Mouse (Mus musculus) midbrain, embryonic 13.5 days (tissue): ENCODE results near the gene Lrrc56. TPM values are rescaled to one million over a fixed set of nuclear protein-coding genes. Genes with fewer than 3 reads are reported as not detected.
"Not testable (repeated sequence)": the region's sequence is repeated elsewhere in the genome, so short reads cannot be mapped to it uniquely, and the experiment has no call there.

Experiments
- ATAC-seq: fragments of 200-750 bp; cut with Nextera tagmentation; 2 replicates; pipeline ENCODE4 v1.8.0; 2017; ENCODE audit warnings: mild to moderate bottlenecking, moderate TSS enrichment, moderate library complexity
- H3K27ac ChIP-seq: fragments of 300-500 bp; sonication (generic); 2 replicates; pipeline ENCODE4 v1.5.1; 2015; ENCODE audit warnings: inconsistent platforms, mild to moderate bottlenecking, moderate library complexity
- H3K27me3 ChIP-seq: fragments of 300-500 bp; sonication (generic); 2 replicates; pipeline ENCODE4 v1.6.1; 2015; ENCODE audit warnings: mild to moderate bottlenecking, inconsistent platforms
- H3K36me3 ChIP-seq: fragments of 300-500 bp; sonication (generic); 2 replicates; pipeline ENCODE4 v1.6.1; 2015; ENCODE audit warnings: mild to moderate bottlenecking, inconsistent platforms
- H3K4me1 ChIP-seq: fragments of 300-500 bp; sonication (generic); replicated peaks from 2 replicates; pipeline ENCODE4 v1.6.1; 2015; ENCODE audit warnings: inconsistent platforms
- H3K4me2 ChIP-seq: fragments of 300-500 bp; sonication (generic); replicated peaks from 2 replicates; pipeline ENCODE4 v1.6.1; 2015; ENCODE audit warnings: moderate library complexity, mild to moderate bottlenecking, inconsistent platforms
- H3K4me3 ChIP-seq: fragments of 300-500 bp; sonication (generic); replicated peaks from 2 replicates; pipeline ENCODE4 v1.5.1; 2015; ENCODE audit warnings: mild to moderate bottlenecking, inconsistent platforms
- H3K9ac ChIP-seq: fragments of 300-500 bp; sonication (generic); replicated peaks from 2 replicates; pipeline ENCODE4 v1.6.1; 2015; ENCODE audit warnings: mild to moderate bottlenecking, inconsistent platforms
- H3K9me3 ChIP-seq: fragments of 300-500 bp; sonication (generic); 2 replicates; pipeline ENCODE4 v1.6.1; 2016; ENCODE audit warnings: mild to moderate bottlenecking, inconsistent platforms
- WGBS: fragments of 180-500 bp; shearing (Covaris S2); methylation state at CpG from one replicate; pipeline ENCODE4 v1.1.7; 2015; 5-methylcytosine and 5-hydroxymethylcytosine counted together
- polyA plus RNA-seq: library from polyadenylated mRNA; unstranded; fragments of >200 nt; fragmentation: Nextera tagmentation; extraction: Ambion mirVana; gene quantifications from 2 replicates; pipeline ENCODE4 v1.2.1, GENCODE M21; 2015

Gene Lrrc56
- polyA plus RNA-seq, 1 experiment from 2014 or later, result 13.9 TPM

DNA sequence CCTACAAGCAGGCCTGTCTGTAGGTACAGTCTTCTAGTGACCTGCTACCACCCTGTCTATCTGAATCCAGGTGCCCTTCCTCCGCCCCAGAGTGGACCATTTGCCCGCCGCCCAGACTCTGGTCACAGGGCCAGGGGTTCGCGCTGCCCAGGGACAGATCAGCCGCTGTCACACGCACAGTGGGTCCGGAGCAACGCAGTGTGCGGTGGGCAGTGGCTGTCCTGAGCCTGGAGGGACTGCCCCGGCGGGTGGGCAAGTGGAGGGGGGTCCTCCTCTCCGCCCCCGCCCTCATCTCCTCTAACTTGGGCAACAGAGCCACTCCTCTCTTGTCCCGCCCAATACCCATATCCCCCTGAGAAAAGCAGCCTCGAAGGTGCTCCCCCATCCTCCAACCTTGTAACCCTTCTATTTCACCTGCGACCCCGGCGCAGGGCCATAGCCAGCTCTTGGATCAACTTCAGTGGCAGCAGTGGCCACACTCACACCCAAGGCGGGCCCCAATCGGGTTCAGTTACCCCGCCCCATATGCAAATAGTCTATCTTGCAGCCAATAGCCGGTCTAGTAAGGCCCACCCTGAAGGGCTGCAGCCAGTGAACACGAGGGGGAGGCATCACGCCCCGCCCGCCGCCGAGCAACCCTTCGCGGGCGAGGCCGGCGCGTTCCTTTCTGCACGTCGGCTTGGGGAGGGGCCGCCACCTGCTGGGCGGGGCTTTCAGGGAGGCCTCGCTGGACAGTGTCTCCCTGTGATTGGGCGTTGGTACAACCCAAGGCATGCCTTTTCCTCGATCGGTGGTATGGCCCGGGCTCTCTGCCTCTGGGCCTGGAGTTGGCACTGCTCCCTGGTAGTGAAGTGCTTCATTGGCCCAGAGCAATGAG lies 27.5 kb downstream of the Lrrc56 start:
- Histone ChIP-seq H3K36me3 (peaks cover 19% of the 10 kb centered on the region), H3K9me3 (no peaks in the 10 kb centered on the region), H3K9ac (peak overlapping the region; percentile 62), H3K4me2 (peak overlapping the region; percentile 71), H3K4me1 (peaks cover 36% of the 10 kb centered on the region), H3K4me3 (peak overlapping the region; percentile 44), H3K27me3 (no peaks in the 10 kb centered on the region), H3K27ac (peak overlapping the region; percentile 78)
- WGBS, result 2% methylated on average over 43 of the region's 44 CpGs
- ATAC-seq, result peak; percentile 98

DNA sequence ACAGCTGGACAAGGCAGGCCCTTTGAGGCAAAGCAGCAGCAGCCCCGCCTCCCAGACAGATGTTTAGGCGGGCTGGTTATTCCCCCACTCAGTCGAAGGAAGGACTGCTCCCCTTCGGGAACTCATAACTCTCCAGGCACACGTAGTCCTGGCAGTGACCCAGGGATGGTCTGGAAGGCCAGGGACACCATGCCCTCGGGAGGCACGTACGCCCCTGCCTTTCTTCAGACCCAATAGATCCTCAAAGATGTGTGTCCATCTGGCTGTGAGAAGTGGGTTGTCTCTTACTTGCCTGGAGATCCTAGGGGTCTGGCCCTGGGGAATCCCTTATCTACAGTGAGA lies 28.1 kb downstream of the Lrrc56 start:
- Histone ChIP-seq H3K4me2 (peak overlapping the region; percentile 71), H3K9ac (peak overlapping the region; percentile 54), H3K27me3 (no peaks in the 10 kb centered on the region), H3K27ac (peak overlapping the region; percentile 78), H3K4me3 (peak overlapping the region; percentile 44), H3K36me3 (peaks cover 19% of the 10 kb centered on the region), H3K9me3 (0 out of 2 replicates have a peak, but pooled peaks cover 2% of the 10 kb centered on the region), H3K4me1 (peaks cover 30% of the 10 kb centered on the region)
- WGBS, result 13% methylated on average over 8 of the region's 8 CpGs
- ATAC-seq, result no peak

DNA sequence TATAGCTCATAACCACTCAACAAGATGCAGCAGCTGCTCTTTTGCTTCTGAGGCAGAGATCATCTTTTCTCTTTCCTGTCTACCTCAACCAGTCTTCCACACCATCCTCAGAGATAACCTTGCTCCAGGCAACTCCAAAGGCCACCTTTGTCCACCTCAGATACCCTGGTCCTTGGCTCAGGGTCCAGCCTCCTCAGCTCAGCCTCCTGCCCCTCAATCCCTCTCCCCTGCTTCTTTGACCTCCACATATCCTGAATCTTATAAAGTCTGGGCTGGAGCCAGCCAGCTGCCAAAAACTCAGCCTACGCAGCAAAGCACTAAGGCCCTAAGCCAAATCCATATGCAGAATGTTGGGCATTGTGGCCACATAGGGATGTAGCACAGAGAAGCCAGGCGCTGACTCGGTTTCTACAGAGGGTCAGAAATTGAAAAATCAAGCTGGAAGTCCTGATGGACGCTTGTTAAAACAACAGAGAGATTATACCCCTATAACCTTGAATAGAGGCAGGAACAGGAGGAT lies 28.8 kb downstream of the Lrrc56 start:
- no peaks in the 10 kb centered on the region for H3K27me3 ChIP-seq
- H3K4me2 ChIP-seq, result peak overlapping the region; percentile 71
- ATAC-seq, result no peak
- H3K9ac ChIP-seq, result peak overlapping the region; percentile 54; the same call in 1 of the 2 replicates
- H3K9me3 ChIP-seq, result 0 out of 2 replicates have a peak, but pooled peaks cover 2% of the 10 kb centered on the region
- H3K27ac ChIP-seq, result peak overlapping the region; percentile 78; the same call in 1 of the 2 replicates
- H3K36me3 ChIP-seq, result peaks cover 13% of the 10 kb centered on the region
- 93% methylated on average over 4 of the region's 4 CpGs for WGBS
- peaks cover 25% of the 10 kb centered on the region for H3K4me1 ChIP-seq
- H3K4me3 ChIP-seq, result no peak overlapping the region

DNA sequence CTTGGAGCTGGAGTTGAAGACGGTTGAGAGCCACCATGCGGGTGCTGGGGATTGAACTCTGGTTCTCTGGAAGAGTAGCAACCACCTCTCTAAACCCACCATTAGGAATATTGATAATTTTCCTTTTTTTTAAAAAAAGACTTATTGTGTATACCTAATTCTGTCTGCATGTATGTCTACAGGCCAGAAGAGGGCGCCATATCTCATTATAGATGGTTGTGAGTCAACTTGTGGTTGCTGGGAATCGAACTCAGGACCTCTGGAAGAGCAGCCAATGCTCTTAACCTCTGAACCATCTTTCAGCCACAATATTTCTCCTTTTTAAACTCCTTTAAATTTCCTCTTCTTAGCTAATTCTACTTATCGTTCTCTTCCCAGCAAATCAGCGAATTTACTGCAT lies 32.6 kb downstream of the Lrrc56 start:
- Histone ChIP-seq H3K4me2 (no peak overlapping the region), H3K9me3 (0 out of 2 replicates have a peak, but pooled peaks cover 2% of the 10 kb centered on the region), H3K36me3 (peaks cover 10% of the 10 kb centered on the region), H3K27me3 (no peaks in the 10 kb centered on the region), H3K4me3 (no peak overlapping the region), H3K27ac (no peak overlapping the region), H3K9ac (no peak overlapping the region), H3K4me1 (peaks cover 34% of the 10 kb centered on the region)
- 85% methylated on average over 6 of the region's 6 CpGs for WGBS
- no peak for ATAC-seq

DNA sequence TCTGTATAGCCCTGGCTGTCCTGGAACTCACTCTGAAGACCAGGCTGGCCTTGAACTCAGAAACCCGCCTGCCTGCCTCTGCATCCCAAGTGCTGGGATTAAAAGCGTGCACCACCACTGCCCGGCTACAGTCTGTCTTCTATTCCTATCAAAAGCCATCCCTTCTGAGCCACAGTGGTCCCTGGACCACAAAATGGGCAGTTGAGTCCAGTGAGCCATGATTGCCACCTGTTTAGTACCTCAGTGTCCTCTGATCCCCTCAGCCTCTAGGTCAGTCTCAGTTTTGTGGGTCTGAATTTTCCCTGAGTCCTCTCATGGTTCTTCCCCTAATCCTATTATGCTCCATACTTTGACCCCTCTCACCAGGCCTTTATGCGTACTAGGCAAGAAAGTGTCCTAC lies 33.8 kb downstream of the Lrrc56 start:
- peak overlapping the region; percentile 71 for H3K4me2 ChIP-seq
- no peaks in the 10 kb centered on the region for H3K27me3 ChIP-seq
- H3K36me3 ChIP-seq, result peaks cover 23% of the 10 kb centered on the region
- no peak for ATAC-seq
- H3K4me1 ChIP-seq, result peaks cover 25% of the 10 kb centered on the region
- peak overlapping the region; percentile 99; the same call in 1 of the 2 replicates for H3K4me3 ChIP-seq
- 0 out of 2 replicates have a peak, but pooled peaks cover 2% of the 10 kb centered on the region for H3K9me3 ChIP-seq
- no peak overlapping the region for H3K9ac ChIP-seq
- H3K27ac ChIP-seq, result peak overlapping the region; percentile 89; the same call in 1 of the 2 replicates
- 76% methylated on average over 4 of the region's 4 CpGs for WGBS

DNA sequence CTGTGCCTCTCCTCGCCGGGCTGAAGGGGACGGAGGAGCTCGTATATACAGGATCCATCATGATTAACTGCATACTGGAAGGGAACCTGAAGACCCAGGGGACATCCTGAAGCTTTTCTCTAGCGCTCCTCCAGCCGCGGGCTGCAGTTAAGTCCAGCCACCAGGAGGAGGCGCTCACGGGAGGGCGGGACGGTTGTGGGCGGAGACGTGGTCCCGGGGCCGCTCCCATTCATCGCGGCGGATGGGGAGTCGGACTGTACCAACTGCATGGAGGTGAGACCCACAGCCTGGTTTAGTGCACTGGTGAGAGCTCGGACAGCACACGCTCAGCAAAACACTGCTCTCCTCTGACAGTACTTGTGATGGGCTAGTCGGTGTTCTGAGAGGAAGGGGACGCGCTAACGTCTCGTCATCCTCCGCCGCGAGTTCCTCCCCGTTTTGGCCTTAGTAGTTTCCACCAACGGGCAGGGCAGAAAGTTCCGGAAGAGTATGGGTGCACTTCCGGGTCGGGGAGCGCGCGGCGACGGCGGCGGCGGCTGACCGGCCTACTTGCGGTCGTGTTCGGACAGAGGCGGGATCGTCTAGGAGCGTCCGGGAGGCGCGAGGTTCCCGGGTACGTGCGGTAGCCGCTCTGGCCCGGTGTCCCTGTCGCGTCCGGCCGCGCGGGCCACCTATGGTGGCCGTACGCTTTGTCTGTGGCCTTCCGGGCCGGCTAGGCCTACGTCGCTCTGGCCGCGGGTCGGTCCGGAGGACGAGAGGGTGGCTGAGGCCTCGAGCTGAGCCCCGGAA lies 34.5 kb downstream of the Lrrc56 start, which contains the start of gene Phrf1:
Gene Phrf1, plus strand, starts transcription at position 506 of the 789 bp plus-strand sequence.
- Histone ChIP-seq H3K36me3 (peaks cover 29% of the 10 kb centered on the region), H3K27me3 (no peaks in the 10 kb centered on the region)
- WGBS, result under 1% methylated on average over 68 of the region's 76 CpGs

DNA sequence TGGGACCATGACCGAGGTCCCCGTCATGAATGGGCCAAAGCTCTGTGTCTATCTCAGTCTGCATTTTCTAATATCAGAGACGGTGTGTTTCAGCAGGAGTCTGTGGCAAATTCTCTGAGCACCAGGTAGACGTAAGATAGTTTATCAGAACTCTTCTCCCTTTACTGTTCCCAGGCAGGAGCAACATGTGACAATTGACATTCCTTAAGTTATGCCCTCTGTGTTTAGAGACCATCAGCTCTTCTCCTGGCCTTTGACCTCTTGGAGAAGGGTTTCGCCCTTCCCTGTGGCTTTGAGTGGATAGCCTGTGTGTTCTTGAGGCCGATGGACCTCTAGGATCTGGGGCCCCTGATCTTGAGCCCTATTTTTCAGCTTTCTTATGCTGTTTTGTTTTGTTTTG lies 35.7 kb downstream of the Lrrc56 start:
- 72% methylated on average over 6 of the region's 6 CpGs for WGBS
- no peak overlapping the region for H3K27ac ChIP-seq
- peak overlapping the region; percentile 96 for H3K9ac ChIP-seq
- peaks cover 42% of the 10 kb centered on the region for H3K36me3 ChIP-seq
- ATAC-seq, result no peak
- 0 out of 2 replicates have a peak, but pooled peaks cover 2% of the 10 kb centered on the region for H3K9me3 ChIP-seq
- H3K4me3 ChIP-seq, result peak overlapping the region; percentile 99
- H3K4me1 ChIP-seq, result peaks cover 24% of the 10 kb centered on the region
- no peaks in the 10 kb centered on the region for H3K27me3 ChIP-seq
- peak overlapping the region; percentile 71 for H3K4me2 ChIP-seq

More for the DNA sequence above, 34.5 kb downstream of the Lrrc56 start, which contains the start of gene Phrf1:
- Histone ChIP-seq H3K9ac (peak within 1 kb of the TSS; percentile 96), H3K4me2 (peak within 1 kb of the TSS; percentile 71), H3K9me3 (0 out of 2 replicates have a peak, but pooled peaks cover 2% of the 10 kb centered on the region), H3K27ac (peak within 1 kb of the TSS; percentile 89), H3K4me3 (peak within 1 kb of the TSS; percentile 99), H3K4me1 (peaks cover 24% of the 10 kb centered on the region)
- ATAC-seq, result peak; percentile 93

DNA sequence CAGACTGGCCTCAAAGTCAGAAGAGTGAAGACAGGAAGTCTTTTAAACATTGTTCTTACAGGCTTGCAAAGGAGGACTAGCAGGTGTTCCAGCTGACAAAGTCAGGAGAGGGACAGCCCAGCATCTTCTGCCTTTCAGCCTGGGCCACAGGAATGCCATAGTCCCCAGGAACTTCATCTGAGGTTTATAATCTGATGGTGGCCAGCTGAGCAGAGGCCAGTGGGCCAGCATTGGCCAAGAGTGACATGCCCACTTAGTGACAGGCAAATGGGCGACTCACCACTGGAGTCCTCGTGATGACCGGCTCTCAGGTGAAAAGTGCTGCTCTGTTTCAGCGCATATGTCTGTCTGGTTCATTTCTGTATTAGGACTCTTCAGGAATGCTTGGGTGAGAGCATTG lies 36.6 kb downstream of the Lrrc56 start:
- H3K27me3 ChIP-seq, result no peaks in the 10 kb centered on the region
- 0 out of 2 replicates have a peak overlapping the region, but pooled peaks have one; percentile 1 for H3K4me3 ChIP-seq
- 97% methylated on average over 4 of the region's 4 CpGs for WGBS
- H3K9ac ChIP-seq, result no peak overlapping the region
- no peak for ATAC-seq
- peak overlapping the region; percentile 71; the same call in 1 of the 2 replicates for H3K4me2 ChIP-seq
- no peak overlapping the region for H3K27ac ChIP-seq
- 0 out of 2 replicates have a peak, but pooled peaks cover 2% of the 10 kb centered on the region for H3K9me3 ChIP-seq
- H3K4me1 ChIP-seq, result peaks cover 24% of the 10 kb centered on the region
- peaks cover 50% of the 10 kb centered on the region for H3K36me3 ChIP-seq

DNA sequence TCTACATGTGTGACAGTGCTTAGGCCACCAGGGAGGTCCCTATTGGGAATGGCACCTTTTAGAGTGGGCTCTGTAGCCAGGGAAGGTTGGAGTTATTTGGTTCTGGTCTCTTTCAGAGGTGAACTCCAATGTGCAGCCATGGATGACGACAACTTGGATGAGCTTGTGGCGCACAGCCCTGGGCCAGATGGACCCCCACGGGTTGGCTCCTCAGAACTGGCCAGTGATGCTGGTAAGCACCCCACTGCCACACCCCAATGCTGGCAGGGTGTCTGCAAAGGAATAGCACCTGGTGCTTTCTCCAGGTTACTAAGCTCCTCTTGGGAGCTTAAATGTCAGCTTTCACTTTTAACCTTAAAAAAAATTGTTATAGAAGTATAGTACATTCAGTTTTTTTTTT lies 37.2 kb downstream of the Lrrc56 start:
- peaks cover 56% of the 10 kb centered on the region for H3K36me3 ChIP-seq
- no peak overlapping the region for H3K27ac ChIP-seq
- H3K4me2 ChIP-seq, result no peak overlapping the region
- H3K27me3 ChIP-seq, result no peaks in the 10 kb centered on the region
- H3K9me3 ChIP-seq, result 0 out of 2 replicates have a peak, but pooled peaks cover 2% of the 10 kb centered on the region
- no peak overlapping the region for H3K9ac ChIP-seq
- peaks cover 24% of the 10 kb centered on the region for H3K4me1 ChIP-seq
- H3K4me3 ChIP-seq, result no peak overlapping the region
- 94% methylated on average over 3 of the region's 3 CpGs for WGBS
- no peak for ATAC-seq

DNA sequence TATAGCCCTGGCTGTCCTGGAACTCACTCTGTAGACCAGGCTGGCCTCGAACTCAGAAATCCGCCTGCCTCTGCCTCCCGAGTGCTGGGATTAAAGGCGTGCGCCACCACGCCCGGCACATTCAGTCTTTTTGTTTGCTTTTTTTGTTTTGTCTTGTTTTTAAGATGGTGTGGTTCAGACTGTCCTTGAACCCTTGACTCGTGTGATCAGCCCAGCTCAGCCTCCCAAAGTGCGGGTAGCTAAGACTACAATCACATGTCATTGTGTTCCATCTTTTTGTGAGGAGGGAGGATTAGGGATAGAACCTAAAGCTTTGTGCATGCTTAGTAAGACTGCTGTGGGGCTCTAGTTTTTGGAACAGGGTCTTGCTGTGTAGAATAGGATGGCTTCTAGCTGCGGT lies 37.6 kb downstream of the Lrrc56 start:
- H3K4me2 ChIP-seq, result no peak overlapping the region
- 88% methylated on average over 10 of the region's 10 CpGs for WGBS
- H3K4me3 ChIP-seq, result no peak overlapping the region
- no peaks in the 10 kb centered on the region for H3K27me3 ChIP-seq
- 0 out of 2 replicates have a peak, but pooled peaks cover 2% of the 10 kb centered on the region for H3K9me3 ChIP-seq
- H3K36me3 ChIP-seq, result peaks cover 58% of the 10 kb centered on the region
- ATAC-seq, result no peak
- no peak overlapping the region for H3K27ac ChIP-seq
- H3K4me1 ChIP-seq, result peaks cover 24% of the 10 kb centered on the region
- H3K9ac ChIP-seq, result no peak overlapping the region

DNA sequence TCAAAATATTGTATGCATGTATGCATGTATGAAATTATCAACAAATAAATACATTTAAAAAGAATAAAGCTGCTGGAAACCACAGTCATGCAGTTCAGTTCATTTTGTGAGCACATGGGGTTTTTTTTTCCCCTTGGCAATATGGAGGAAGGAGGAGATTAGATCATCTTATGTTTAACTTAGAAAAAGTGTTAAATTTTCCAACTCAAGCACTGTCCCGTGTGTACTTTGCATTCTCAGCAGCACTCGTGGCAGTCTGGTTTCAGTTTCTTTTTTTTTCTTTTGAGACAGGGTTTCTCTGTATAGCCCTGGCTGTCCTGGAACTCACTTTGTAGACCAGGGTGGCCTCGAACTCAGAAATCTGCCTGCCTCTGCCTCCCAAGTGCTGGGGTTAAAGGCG lies 56.5 kb downstream of the Lrrc56 start:
- not testable (repeated sequence) for H3K9ac ChIP-seq, H3K27me3 ChIP-seq, H3K4me2 ChIP-seq, H3K27ac ChIP-seq, H3K4me1 ChIP-seq, ATAC-seq, H3K9me3 ChIP-seq, H3K4me3 ChIP-seq
- whole genome bisulfite sequencing, result 96% methylated on average over 4 of the region's 4 CpGs
- H3K36me3 ChIP-seq, result peaks cover 95% of the 10 kb centered on the region
